Mouse (Mus musculus) MEL (cell line): ENCODE measurements around the gene Plekhg4.

Experiments used
- CHD1 ChIP-seq: IDR thresholded peaks from 2 replicates; pipeline ENCODE4 v1.6.1; 2012; ENCODE audit warnings: low read depth, mild to moderate bottlenecking, inconsistent platforms, low read length, improper control_type of control experiment
- CTCF ChIP-seq, 3 experiments: IDR thresholded peaks in 2 of 3; conservative IDR thresholded peaks in 1 of 3; 2 replicates each; pipeline ENCODE4 v1.5.1; 2011 to 2012; ENCODE audit warnings: low read length in 3 of 3, low read depth in 2 of 3, mild to moderate bottlenecking in 2 of 3, improper control_type of control experiment in 1 of 3, inconsistent platforms in 1 of 3, mixed read lengths in 1 of 3, moderate library complexity in 1 of 3; ENCODE audit not compliant: control insufficient read depth in 1 of 3, insufficient read depth in 1 of 3, poor library complexity in 1 of 3, severe bottlenecking in 1 of 3
- EP300 ChIP-seq, 2 experiments: IDR thresholded peaks; 2 replicates each; pipeline ENCODE4 v1.6.1; 2011; ENCODE audit warnings: improper control_type of control experiment in 2 of 2, low read length in 2 of 2, low read depth in 1 of 2, mild to moderate bottlenecking in 1 of 2
- HCFC1 ChIP-seq: IDR thresholded peaks from 2 replicates; pipeline ENCODE4 v1.6.1; 2012; ENCODE audit warnings: low read depth, mild to moderate bottlenecking, inconsistent platforms, low read length, improper control_type of control experiment, moderate library complexity
- JUND ChIP-seq: IDR thresholded peaks from 2 replicates; pipeline ENCODE4 v1.6.1; 2011; ENCODE audit warnings: low read depth, mild to moderate bottlenecking, improper control_type of control experiment, low read length
- KAT2A ChIP-seq: conservative IDR thresholded peaks from 2 replicates; pipeline ENCODE4 v1.6.1; 2012; ENCODE audit warnings: low read depth, low read length, improper control_type of control experiment, inconsistent platforms
- MYB ChIP-seq: IDR thresholded peaks from 2 replicates; pipeline ENCODE4 v1.6.1; 2011; ENCODE audit warnings: mild to moderate bottlenecking, low read depth, low read length, improper control_type of control experiment
- MYC ChIP-seq: IDR thresholded peaks from 2 replicates; pipeline ENCODE4 v1.6.1; 2011; ENCODE audit warnings: low read depth, mild to moderate bottlenecking, low read length, improper control_type of control experiment, moderate library complexity
- NRF1 ChIP-seq: IDR thresholded peaks from 2 replicates; pipeline ENCODE4 v1.6.1; 2014; ENCODE audit warnings: low read depth, mild to moderate bottlenecking, inconsistent platforms, low read length, improper control_type of control experiment, moderate library complexity; ENCODE audit not compliant: poor library complexity, insufficient read depth, severe bottlenecking
- POLR2A ChIP-seq, 2 experiments: IDR thresholded peaks; 2 replicates each; pipeline ENCODE4 v1.6.1; 2011 to 2012; ENCODE audit warnings: low read length in 2 of 2, mild to moderate bottlenecking in 2 of 2, control low read depth in 1 of 2, improper control_type of control experiment in 1 of 2, low read depth in 1 of 2, moderate library complexity in 1 of 2; ENCODE audit not compliant: control insufficient read depth in 1 of 2, insufficient read depth in 1 of 2, poor library complexity in 1 of 2
- POLR2AphosphoS2 ChIP-seq: IDR thresholded peaks from 2 replicates; pipeline ENCODE4 v1.6.1; 2011; ENCODE audit warnings: low read length, improper control_type of control experiment
- USF1 ChIP-seq: IDR thresholded peaks from 2 replicates; pipeline ENCODE4 v1.6.1; 2014; ENCODE audit warnings: low read depth, mild to moderate bottlenecking, inconsistent platforms, low read length, improper control_type of control experiment, moderate library complexity
- ZMIZ1 ChIP-seq: IDR thresholded peaks from 2 replicates; pipeline ENCODE4 v1.6.1; 2012; ENCODE audit warnings: low read depth, mild to moderate bottlenecking, inconsistent platforms, low read length, improper control_type of control experiment, moderate library complexity
- ZNF384 ChIP-seq: IDR thresholded peaks from 2 replicates; pipeline ENCODE4 v1.6.1; 2012; ENCODE audit warnings: low read depth, mild to moderate bottlenecking, inconsistent platforms, low read length, improper control_type of control experiment

DNA sequence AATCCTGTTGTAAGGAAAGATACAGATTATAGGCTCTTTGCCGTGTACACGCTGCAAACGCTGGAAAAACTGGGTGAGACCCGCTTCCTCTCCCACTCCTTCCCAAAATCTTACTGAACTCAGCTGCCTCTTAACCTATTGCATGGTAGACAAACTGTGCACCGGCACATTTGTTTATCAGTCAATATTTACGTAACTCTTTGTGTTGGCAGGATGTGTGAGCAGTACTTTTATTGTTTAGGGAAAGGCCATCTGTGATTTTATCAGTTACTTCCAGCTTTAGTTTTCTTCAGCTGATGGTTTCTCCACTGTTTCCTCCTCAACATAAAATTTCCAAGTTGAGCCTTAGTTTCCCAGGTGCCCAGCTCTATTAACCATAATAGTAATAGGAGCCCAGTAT is 53.8 kb downstream of the Plekhg4 start:
- TF ChIP-seq MYB: no peak
- no peak for TF ChIP-seq CTCF (IDR thresholded peaks at IDR 0.05 in 2 of 3, conservative IDR thresholded peaks at IDR 0.05 in 1 of 3; ENCODE audit: control insufficient read depth in 1 of 3, insufficient read depth in 1 of 3, low read depth in 2 of 3, low read length in 3 of 3, poor library complexity in 1 of 3, severe bottlenecking in 1 of 3)
- TF ChIP-seq CHD1: no peak
- TF ChIP-seq POLR2AphosphoS2: no peak
- TF ChIP-seq HCFC1: no peak
- TF ChIP-seq POLR2A (IDR thresholded peaks at IDR 0.05; ENCODE audit: control insufficient read depth in 1 of 2, insufficient read depth in 1 of 2, low read depth in 1 of 2, low read length in 2 of 2, poor library complexity in 1 of 2): no peak
- no peak for TF ChIP-seq EP300 (IDR thresholded peaks at IDR 0.05; ENCODE audit: low read depth in 1 of 2, low read length in 2 of 2)
- TF ChIP-seq USF1: no peak
- TF ChIP-seq KAT2A: no peak
- no peak for TF ChIP-seq ZMIZ1
- no peak for TF ChIP-seq JUND
- TF ChIP-seq MYC: no peak
- no peak for TF ChIP-seq ZNF384
- no peak for TF ChIP-seq NRF1
